Mouse (Mus musculus) T-helper 1 cell (primary cell): ENCODE measurements around the gene Dnajc9.

Experiments
- in situ Hi-C: fragments of 300-600 bp; cut with MboI, MseI; formaldehyde crosslinking; loops from one replicate; pipeline ENCODE4 v1.15.1; 2025; ENCODE audit warnings: high pct_unique_total_duplicates

Gene Dnajc9

GRCm38 (mm10) chr14:20388441-20389129, at the start of gene Dnajc9:
Dnajc9 (minus strand) TSS chr14:20388910.
- in situ Hi-C loops: no loop called here

GRCm38 (mm10) chr14:20436976-20437375, 48.3 kb upstream of the Dnajc9 start:
- in situ Hi-C loops: no loop called here

GRCm38 (mm10) chr14:20432420-20432819, 43.7 kb upstream of the Dnajc9 start:
- in situ Hi-C loops: no loop called here

GRCm38 (mm10) chr14:20431726-20432125, 43.0 kb upstream of the Dnajc9 start:
- in situ Hi-C loops: no loop called here

DNA sequence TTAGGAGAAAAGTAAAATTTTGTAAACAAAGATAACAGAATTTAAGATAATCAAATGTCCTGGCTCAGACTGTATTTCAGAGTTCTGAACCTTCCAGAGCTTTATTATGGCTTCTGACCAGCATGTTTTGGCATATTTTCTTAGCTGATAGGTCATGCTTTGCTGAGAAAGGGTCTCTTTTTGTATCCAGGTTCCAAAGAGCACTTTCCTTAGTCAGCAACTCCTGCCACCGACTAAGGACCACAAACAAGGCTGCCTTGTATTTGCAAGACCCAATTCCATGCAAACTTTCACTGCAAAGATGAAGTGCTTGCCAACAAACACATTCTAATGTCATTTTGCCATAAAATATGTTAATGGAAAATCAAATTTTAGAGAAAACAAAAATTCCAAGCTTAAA, 41.1 kb upstream of the Dnajc9 start:
- in situ Hi-C loops: no loop called here

DNA sequence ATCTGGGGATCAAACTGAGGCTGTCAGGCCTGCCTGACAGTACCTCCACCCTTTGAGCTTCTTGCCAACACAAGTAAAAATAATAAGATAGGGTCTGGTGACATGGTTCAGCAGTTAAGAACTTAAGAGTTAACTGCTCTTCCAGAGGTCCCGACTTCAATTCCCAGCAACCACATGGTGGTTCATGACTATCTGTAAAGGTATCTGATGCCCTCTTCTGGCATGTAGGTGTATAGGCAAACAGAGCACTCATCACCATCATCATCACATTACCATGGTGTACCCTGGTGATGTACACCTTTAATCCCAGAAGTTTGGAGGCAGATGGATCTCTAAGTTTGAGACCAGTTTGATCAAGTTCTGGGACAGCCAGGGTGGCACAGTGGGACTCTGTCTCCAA, 39.9 kb upstream of the Dnajc9 start:
- in situ Hi-C loops: no loop called here

GRCm38 (mm10) chr14:20423046-20423445, 34.3 kb upstream of the Dnajc9 start:
- in situ Hi-C loops: no loop called here

- in situ Hi-C loops: no loop called here
Measured at GRCm38 (mm10) chr14:20422257-20422656, 33.5 kb upstream of the Dnajc9 start.

GRCm38 (mm10) chr14:20400071-20400470, 11.4 kb upstream of the Dnajc9 start:
- in situ Hi-C loops: no loop called here

DNA sequence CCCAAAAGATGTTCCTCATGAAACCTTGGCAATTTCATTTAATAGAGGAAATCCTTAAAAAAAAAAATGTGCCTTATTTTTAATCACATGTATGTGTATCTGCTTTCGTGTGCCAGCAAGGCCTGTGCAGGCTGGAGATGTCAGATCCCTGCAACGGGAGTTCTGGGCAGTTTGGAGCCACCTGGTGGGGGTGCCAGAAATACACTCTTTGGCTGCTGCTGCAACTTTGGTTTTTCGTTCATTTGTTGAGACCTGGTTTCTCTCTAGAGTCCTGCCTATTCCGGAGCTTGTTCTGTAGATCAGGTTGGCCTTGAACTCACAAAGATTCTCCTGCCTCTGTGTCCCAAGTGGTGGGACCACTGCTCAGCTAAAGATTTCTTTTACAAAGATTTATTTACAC, 10.2 kb upstream of the Dnajc9 start:
- in situ Hi-C loops: no loop called here

- in situ Hi-C loops: no loop called here
Measured at GRCm38 (mm10) chr14:20397220-20397619, 8.5 kb upstream of the Dnajc9 start.

GRCm38 (mm10) chr14:20393205-20393913, 4.6 kb upstream of the Dnajc9 start, which contains the start of gene Mrps16:
Mrps16 (minus strand) TSS chr14:20393634.
- in situ Hi-C loops: no loop called here

GRCm38 (mm10) chr14:20392326-20392725, 3.6 kb upstream of the Dnajc9 start:
- in situ Hi-C loops: no loop called here

- in situ Hi-C loops: no loop called here
Measured at GRCm38 (mm10) chr14:20389446-20390079, 853 bp upstream of the Dnajc9 start.

DNA sequence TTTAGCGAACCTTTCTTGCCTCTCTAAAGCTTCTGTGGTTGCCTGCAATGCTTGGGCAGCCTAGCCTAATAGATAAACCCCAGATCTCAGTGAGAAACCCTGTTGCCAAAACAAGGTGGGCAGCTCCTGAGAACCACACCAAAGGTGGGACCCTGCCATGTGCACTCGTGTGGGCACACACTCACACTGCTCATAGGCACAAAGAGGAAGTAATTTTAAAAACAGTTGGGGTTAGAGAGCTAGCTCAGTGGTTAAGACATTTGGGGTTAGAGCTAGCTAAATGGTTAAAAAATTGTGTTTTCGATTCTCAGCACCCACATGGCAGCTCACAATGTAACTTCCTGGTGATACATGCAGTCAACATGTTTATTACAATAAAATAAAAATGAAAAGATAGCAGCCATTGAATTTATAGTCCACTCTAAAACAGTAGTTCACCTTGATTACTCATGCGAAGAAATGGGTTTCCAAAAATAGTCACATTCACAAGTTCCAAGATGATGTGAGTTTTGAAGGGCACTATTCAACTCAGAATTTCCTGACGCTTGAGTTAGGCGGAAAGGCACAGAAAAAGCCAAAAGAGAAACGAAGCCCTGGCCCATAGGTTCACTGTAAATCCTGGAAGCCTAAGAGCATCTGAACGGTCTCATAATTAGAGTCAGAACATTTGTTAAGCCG, 8.8 kb downstream of the Dnajc9 start:
- in situ Hi-C loops: no loop called here

- in situ Hi-C loops: no loop called here
Measured at GRCm38 (mm10) chr14:20379087-20379640, 9.5 kb downstream of the Dnajc9 start.

- in situ Hi-C loops: no loop called here
Measured at GRCm38 (mm10) chr14:20378313-20379061, 10.2 kb downstream of the Dnajc9 start.

DNA sequence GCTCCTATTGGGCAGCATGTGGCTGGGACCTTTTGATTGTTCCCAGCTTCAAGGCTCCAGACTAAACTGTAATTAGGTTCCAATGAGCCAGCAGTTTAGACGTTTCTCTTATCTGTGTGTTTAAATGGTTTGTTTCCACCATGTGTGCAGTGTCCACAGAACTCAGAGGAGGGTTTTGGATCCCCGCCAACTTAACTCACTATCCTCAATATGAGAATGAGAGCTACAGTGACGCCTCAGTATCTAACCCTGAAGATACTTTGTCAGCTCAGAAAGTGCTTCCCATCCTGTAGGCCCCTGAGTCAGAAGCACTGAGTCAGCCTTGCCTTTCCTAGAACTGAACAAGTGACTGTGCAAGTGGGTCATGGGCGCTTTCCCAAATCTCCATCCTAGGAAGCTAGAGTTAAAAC, 11.6 kb downstream of the Dnajc9 start:
- in situ Hi-C loops: no loop called here

GRCm38 (mm10) chr14:20371854-20372253, 16.9 kb downstream of the Dnajc9 start:
- in situ Hi-C loops: no loop called here

DNA sequence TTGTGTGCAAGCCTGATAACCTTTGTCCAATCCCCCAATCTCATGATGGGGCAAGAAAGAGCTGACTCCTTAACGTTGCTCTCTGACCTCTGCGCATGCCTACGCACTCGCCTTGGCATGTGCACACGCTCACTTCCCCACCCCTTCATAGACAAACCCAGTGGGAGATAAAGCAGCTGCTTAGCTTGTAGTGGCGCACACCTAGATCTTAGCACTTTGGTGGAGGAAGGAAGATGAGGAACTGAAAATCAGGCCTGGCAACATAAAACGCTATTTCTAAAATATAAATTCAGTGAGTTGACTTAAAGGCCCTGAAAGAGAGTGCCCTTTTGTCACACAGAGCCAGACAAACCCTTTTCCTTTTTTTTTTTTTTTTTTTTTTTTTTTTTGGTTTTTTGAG, 17.9 kb downstream of the Dnajc9 start:
- in situ Hi-C loops: no loop called here

GRCm38 (mm10) chr14:20368271-20368670, 20.4 kb downstream of the Dnajc9 start:
- in situ Hi-C loops: no loop called here
